Mouse (Mus musculus): ENCODE results near the gene 4930455H04Rik.

DNA sequence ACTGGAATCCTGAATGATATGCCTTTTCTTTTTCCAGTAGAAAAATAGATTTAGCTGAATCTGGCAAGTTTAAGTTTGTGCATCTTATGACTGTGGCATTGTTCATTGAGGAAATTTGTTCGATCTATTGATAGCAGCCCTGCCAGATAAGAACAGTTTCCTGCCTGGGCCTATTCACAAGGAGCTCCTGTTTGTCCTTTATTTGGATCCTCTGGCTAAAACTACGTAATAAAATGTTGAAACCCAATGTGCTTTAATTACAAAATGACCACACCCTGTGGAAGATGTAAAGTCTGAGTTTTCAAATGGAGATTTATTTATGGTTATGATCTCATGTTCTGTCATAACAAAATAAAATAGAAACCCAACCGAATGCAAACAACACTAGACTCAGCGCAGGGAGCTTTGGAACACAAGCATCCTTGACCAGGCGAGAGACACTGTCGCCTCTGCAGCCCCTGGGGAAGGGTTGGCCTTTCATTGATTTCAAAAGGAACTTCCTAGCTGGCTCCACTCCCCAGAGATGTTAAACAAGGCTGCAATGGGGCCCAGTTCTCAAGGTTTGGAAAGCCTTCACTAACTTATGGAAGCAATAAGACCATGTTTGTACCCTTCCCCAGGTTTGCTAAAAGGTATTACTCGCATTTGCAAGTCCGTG is 15.7 kb upstream of the 4930455H04Rik start:
- TF ChIP-seq CTCF (IDR thresholded peaks at IDR 0.05; ENCODE audit: low read depth) (no peak), EP300 (IDR thresholded peaks at IDR 0.05; ENCODE audit: low read depth) (no peak)
